Mouse (Mus musculus): ENCODE results near the gene 4930595D18Rik. TPM values are rescaled to one million over a fixed set of nuclear protein-coding genes. Genes with fewer than 3 reads are reported as not detected.

4930595D18Rik gene
- polyA plus RNA-seq, 1 experiment from 2014 or later, result not detected

DNA sequence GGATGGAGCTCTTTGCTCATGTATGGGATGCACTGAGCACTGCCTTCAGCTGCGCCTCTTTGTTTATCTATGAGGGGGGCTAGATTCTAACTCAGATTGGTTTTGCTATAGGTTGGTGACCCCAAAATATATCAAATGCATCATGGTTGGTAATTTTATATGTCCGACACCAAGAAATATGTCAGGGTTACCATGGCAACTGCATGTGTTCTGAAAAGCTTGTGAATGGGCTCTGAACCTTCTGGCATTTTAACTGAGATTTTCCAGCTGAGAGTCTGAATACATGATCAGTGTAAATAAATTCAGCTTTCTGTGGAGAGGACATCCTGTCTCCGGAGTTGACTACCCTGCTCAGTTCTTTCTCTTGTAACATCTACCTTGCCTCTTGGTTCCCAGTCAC is 19.7 kb upstream of the 4930595D18Rik start:
- Histone ChIP-seq H3K4me3 (ENCODE audit: low read depth, low read length) (no peak overlapping the region), H3K4me2 (ENCODE audit: low read depth, low read length) (no peak overlapping the region), H3K9ac (ENCODE audit: low read depth, low read length) (no peak overlapping the region), H3K36me3 (ENCODE audit: control insufficient read depth, insufficient read depth, low read length) (no peaks in the 10 kb centered on the region), H3K4me1 (ENCODE audit: control insufficient read depth, insufficient read depth, low read length) (peaks cover 6% of the 10 kb centered on the region; the same call in 1 of the 2 replicates), H3K27ac (replicated peaks; ENCODE audit: low read depth, low read length) (no peak overlapping the region), H3K27me3 (replicated peaks; ENCODE audit: control insufficient read depth, insufficient read depth, low read length) (no peaks in the 10 kb centered on the region), H3K9me3 (ENCODE audit: control insufficient read depth, low read length) (no peaks in the 10 kb centered on the region)
- no peak for ATAC-seq (ENCODE audit: low read depth)
- 71% methylated on average over 3 of the region's 3 CpGs for WGBS
- DNase-seq (ENCODE audit: low spot score), result peak; percentile 32

DNA sequence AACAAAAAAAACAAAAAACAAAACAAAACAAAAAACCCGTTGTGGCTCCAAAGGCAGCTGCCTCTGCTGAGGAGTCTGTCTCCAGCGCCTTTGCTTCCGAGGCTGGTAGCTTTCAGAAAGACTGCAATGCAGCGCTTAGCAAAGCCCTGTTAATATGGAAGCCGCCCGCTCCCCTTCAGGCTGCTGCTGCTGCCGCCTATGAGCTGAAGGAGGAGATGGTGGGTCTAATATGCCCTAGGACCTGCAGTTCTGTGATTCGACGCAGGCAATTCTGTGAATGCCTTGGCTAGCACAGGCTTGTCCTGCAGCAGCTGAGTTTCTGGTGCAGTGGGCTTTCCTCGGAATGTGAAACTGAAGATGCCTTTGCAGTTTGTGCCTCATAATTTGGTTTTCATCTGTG is 18.8 kb upstream of the 4930595D18Rik start:
- Histone ChIP-seq H3K4me3 (ENCODE audit: low read depth, low read length) (no peak overlapping the region), H3K27ac (replicated peaks; ENCODE audit: low read depth, low read length) (no peak overlapping the region), H3K9ac (ENCODE audit: low read depth, low read length) (no peak overlapping the region), H3K4me2 (ENCODE audit: low read depth, low read length) (no peak overlapping the region), H3K36me3 (ENCODE audit: control insufficient read depth, insufficient read depth, low read length) (no peaks in the 10 kb centered on the region), H3K9me3 (ENCODE audit: control insufficient read depth, low read length) (no peaks in the 10 kb centered on the region), H3K4me1 (ENCODE audit: control insufficient read depth, insufficient read depth, low read length) (peaks cover 6% of the 10 kb centered on the region; the same call in 1 of the 2 replicates), H3K27me3 (replicated peaks; ENCODE audit: control insufficient read depth, insufficient read depth, low read length) (no peaks in the 10 kb centered on the region)
- WGBS, result 67% methylated on average over 10 of the region's 10 CpGs
- DNase-seq (ENCODE audit: low spot score), result peak; percentile 40
- no peak for ATAC-seq (ENCODE audit: low read depth)

DNA sequence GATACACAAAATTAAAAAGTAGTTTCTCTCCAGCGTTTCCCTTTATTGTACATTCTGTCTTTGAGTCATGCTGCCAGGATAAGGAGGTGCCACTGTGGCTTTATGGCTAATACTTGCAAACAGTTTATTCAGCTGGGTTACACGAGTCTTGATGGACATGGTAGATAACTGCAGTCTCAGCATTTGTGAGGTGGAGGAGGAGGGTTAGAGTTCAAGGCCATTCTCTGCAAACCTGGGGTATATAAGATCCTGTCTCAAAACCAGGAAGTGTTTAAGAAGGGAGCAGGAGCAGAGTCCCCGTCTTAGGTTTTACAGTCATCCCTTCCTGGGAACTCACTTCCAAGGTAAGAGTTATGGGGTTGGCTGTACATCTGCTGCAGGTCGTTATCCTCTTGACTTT is 12.3 kb upstream of the 4930595D18Rik start:
- H3K4me1 ChIP-seq (ENCODE audit: control insufficient read depth, insufficient read depth, low read length), result peaks cover 17% of the 10 kb centered on the region
- no peak overlapping the region for H3K27ac ChIP-seq (replicated peaks; ENCODE audit: low read depth, low read length)
- DNase-seq (ENCODE audit: low spot score) (no peak), ATAC-seq (ENCODE audit: low read depth) (no peak)
- H3K36me3 ChIP-seq (ENCODE audit: control insufficient read depth, insufficient read depth, low read length), result no peaks in the 10 kb centered on the region
- no peak overlapping the region for H3K4me2 ChIP-seq (ENCODE audit: low read depth, low read length)
- H3K27me3 ChIP-seq (replicated peaks; ENCODE audit: control insufficient read depth, insufficient read depth, low read length), result no peaks in the 10 kb centered on the region
- H3K9ac ChIP-seq (ENCODE audit: low read depth, low read length), result no peak overlapping the region
- H3K9me3 ChIP-seq (ENCODE audit: control insufficient read depth, low read length), result no peaks in the 10 kb centered on the region
- 76% methylated on average over 4 of the region's 4 CpGs for WGBS
- H3K4me3 ChIP-seq (ENCODE audit: low read depth, low read length), result no peak overlapping the region

DNA sequence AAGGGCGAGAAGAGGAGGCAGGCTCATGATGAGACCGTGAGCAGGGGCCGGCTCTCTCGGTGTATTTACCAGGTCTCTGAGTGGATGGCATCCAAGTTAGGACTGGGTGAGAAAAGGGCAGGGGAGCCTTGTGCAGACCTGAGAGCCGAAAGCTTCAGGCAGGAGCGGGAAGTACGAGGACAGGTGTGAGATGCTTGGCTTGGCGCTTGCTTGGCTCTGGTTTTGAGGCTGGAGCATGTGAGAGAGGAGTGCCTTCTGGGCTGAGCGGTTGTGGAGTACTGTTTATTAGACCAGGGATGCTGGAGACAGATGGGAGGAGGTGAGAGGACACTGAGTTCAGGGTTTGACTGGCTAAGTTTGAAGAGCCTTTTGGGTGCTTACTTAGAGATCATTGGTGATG is 9.0 kb upstream of the 4930595D18Rik start:
- ATAC-seq (ENCODE audit: low read depth), result no peak
- H3K4me3 ChIP-seq (ENCODE audit: low read depth, low read length), result no peak overlapping the region
- peaks cover 17% of the 10 kb centered on the region for H3K4me1 ChIP-seq (ENCODE audit: control insufficient read depth, insufficient read depth, low read length)
- 79% methylated on average over 9 of the region's 9 CpGs for WGBS
- H3K4me2 ChIP-seq (ENCODE audit: low read depth, low read length), result no peak overlapping the region; the same call in 1 of the 2 replicates
- no peaks in the 10 kb centered on the region for H3K36me3 ChIP-seq (ENCODE audit: control insufficient read depth, insufficient read depth, low read length)
- no peak overlapping the region for H3K27ac ChIP-seq (replicated peaks; ENCODE audit: low read depth, low read length)
- DNase-seq (ENCODE audit: low spot score), result no peak
- no peaks in the 10 kb centered on the region for H3K27me3 ChIP-seq (replicated peaks; ENCODE audit: control insufficient read depth, insufficient read depth, low read length)
- H3K9ac ChIP-seq (ENCODE audit: low read depth, low read length), result no peak overlapping the region
- H3K9me3 ChIP-seq (ENCODE audit: control insufficient read depth, low read length), result no peaks in the 10 kb centered on the region

DNA sequence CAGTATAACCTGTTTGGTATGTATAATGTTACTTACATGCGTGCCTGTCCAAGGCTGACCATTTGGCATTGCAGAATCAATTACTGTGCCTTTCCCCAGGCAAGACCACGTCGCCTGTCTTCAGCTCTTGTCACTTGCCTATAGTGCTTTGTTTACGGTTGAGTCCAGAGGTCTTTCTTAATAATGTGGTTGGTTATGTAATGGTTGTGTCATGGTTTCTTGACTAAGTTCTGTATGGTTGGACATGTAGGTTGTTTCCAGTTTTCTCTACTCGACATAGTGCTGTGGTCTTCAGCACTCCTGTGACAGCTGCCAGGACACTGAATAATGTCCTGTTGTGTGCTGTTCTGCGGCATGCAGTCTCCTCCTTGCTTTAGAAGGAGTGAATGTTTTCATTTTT is 8.5 kb upstream of the 4930595D18Rik start:
- no peak overlapping the region for H3K4me3 ChIP-seq (ENCODE audit: low read depth, low read length)
- no peak overlapping the region for H3K27ac ChIP-seq (replicated peaks; ENCODE audit: low read depth, low read length)
- DNase-seq (ENCODE audit: low spot score), result no peak
- peaks cover 17% of the 10 kb centered on the region for H3K4me1 ChIP-seq (ENCODE audit: control insufficient read depth, insufficient read depth, low read length)
- no peak for ATAC-seq (ENCODE audit: low read depth)
- no peaks in the 10 kb centered on the region for H3K36me3 ChIP-seq (ENCODE audit: control insufficient read depth, insufficient read depth, low read length)
- 68% methylated on average over 6 of the region's 6 CpGs for WGBS
- no peaks in the 10 kb centered on the region for H3K9me3 ChIP-seq (ENCODE audit: control insufficient read depth, low read length)
- no peak overlapping the region for H3K9ac ChIP-seq (ENCODE audit: low read depth, low read length)
- H3K4me2 ChIP-seq (ENCODE audit: low read depth, low read length), result no peak overlapping the region
- no peaks in the 10 kb centered on the region for H3K27me3 ChIP-seq (replicated peaks; ENCODE audit: control insufficient read depth, insufficient read depth, low read length)

DNA sequence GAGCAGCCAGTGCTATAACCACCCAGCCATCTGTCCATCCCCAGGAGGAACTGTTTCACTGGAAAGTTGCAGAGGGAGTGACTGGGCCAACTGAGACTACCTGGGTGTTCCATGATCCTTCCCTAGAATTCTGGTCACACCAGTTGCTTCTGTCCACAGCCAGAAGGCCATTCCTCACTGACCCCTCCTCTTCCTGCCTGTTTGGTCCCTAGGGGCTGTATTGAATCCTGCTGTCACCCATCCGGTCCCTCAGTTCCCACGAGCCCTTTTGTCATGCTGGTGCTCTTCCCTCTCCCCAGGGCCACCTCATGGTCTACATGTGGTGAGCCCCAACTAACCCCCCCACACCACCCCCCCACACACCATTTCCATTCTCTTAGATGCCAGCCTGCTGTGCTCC is 6.6 kb upstream of the 4930595D18Rik start:
- Histone ChIP-seq H3K9me3 (ENCODE audit: control insufficient read depth, low read length) (no peaks in the 10 kb centered on the region), H3K9ac (ENCODE audit: low read depth, low read length) (no peak overlapping the region), H3K4me1 (ENCODE audit: control insufficient read depth, insufficient read depth, low read length) (peaks cover 17% of the 10 kb centered on the region), H3K4me2 (ENCODE audit: low read depth, low read length) (no peak overlapping the region), H3K4me3 (ENCODE audit: low read depth, low read length) (no peak overlapping the region), H3K27ac (replicated peaks; ENCODE audit: low read depth, low read length) (no peak overlapping the region), H3K36me3 (ENCODE audit: control insufficient read depth, insufficient read depth, low read length) (no peaks in the 10 kb centered on the region), H3K27me3 (replicated peaks; ENCODE audit: control insufficient read depth, insufficient read depth, low read length) (no peaks in the 10 kb centered on the region)
- DNase-seq (ENCODE audit: low spot score) (no peak), ATAC-seq (ENCODE audit: low read depth) (no peak)
- 67% methylated on average over 2 of the region's 2 CpGs for WGBS

DNA sequence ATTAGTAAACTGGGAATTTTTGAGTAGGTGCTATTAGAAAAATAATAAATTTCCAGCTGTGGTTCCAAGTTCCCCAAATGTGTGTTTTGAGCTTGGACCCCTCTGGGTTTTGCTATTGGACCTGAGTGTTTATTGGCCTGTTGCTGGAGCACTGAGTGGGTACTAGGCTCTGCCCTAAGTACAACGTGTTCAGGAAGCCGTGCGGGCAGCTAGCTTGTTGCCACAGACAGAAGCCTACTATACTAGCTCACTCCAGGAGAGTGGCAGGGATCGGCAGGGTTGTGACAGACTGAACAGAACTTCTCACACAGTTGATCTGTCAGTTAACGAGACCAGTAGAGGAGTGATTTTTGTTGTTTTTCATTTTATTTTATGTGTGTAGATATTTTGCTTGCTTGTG is 6.1 kb upstream of the 4930595D18Rik start:
- peaks cover 17% of the 10 kb centered on the region for H3K4me1 ChIP-seq (ENCODE audit: control insufficient read depth, insufficient read depth, low read length)
- no peak overlapping the region for H3K9ac ChIP-seq (ENCODE audit: low read depth, low read length)
- ATAC-seq (ENCODE audit: low read depth), result no peak
- no peaks in the 10 kb centered on the region for H3K36me3 ChIP-seq (ENCODE audit: control insufficient read depth, insufficient read depth, low read length)
- no peak overlapping the region for H3K4me2 ChIP-seq (ENCODE audit: low read depth, low read length)
- no peaks in the 10 kb centered on the region for H3K27me3 ChIP-seq (replicated peaks; ENCODE audit: control insufficient read depth, insufficient read depth, low read length)
- WGBS, result 80% methylated on average over 5 of the region's 5 CpGs
- DNase-seq (ENCODE audit: low spot score), result no peak
- H3K27ac ChIP-seq (replicated peaks; ENCODE audit: low read depth, low read length), result no peak overlapping the region
- H3K9me3 ChIP-seq (ENCODE audit: control insufficient read depth, low read length), result no peaks in the 10 kb centered on the region
- no peak overlapping the region for H3K4me3 ChIP-seq (ENCODE audit: low read depth, low read length)

DNA sequence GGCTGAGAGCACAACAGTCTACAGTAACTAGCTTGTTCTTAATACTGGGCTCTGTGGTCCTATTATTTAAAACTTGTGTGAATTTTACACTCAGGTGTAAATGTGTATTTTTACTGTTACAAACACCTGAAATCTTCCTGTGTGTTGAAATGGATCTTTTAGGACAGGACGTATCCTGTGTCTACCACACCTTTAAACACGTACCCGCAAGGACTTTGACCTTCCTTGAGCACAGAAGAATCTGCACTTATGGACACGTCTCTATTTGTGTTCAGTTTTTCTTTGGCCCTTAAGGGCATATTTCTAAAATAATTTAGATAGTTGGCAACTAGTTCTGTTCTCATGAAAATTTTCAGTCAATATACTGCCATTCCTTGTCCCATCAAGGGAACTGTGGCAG is 4.0 kb upstream of the 4930595D18Rik start:
- Histone ChIP-seq H3K27me3 (replicated peaks; ENCODE audit: control insufficient read depth, insufficient read depth, low read length) (no peaks in the 10 kb centered on the region), H3K9me3 (ENCODE audit: control insufficient read depth, low read length) (no peaks in the 10 kb centered on the region), H3K4me1 (ENCODE audit: control insufficient read depth, insufficient read depth, low read length) (peaks cover 9% of the 10 kb centered on the region), H3K27ac (replicated peaks; ENCODE audit: low read depth, low read length) (no peak overlapping the region), H3K4me2 (ENCODE audit: low read depth, low read length) (no peak overlapping the region), H3K36me3 (ENCODE audit: control insufficient read depth, insufficient read depth, low read length) (no peaks in the 10 kb centered on the region), H3K9ac (ENCODE audit: low read depth, low read length) (no peak overlapping the region), H3K4me3 (ENCODE audit: low read depth, low read length) (no peak overlapping the region)
- DNase-seq (ENCODE audit: low spot score) (no peak), ATAC-seq (ENCODE audit: low read depth) (no peak)
- 90% methylated on average over 4 of the region's 4 CpGs for WGBS

DNA sequence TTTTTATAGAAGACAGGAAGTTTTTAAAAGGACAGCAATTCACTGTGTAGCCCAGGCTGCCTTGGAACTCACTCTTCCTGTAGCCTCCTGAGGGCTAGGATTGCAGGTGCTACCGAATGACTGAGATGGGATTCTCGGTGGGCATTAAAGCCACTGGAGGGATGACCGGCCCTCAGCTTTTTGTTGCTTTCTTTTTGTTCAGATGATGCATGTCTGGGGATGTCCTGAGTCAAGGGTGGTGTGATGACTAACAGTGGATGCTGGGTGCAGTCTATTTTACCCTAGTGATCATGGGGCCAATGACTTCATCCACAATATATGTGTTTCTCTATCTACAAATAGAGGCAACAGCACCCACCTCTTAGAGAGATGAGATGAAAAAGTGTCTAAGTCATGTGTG is 2.7 kb upstream of the 4930595D18Rik start:
- DNase-seq (ENCODE audit: low spot score) (no peak), ATAC-seq (ENCODE audit: low read depth) (no peak)
- 90% methylated on average over 3 of the region's 3 CpGs for WGBS
- no peak overlapping the region for H3K27ac ChIP-seq (replicated peaks; ENCODE audit: low read depth, low read length)
- H3K4me1 ChIP-seq (ENCODE audit: control insufficient read depth, insufficient read depth, low read length), result no peaks in the 10 kb centered on the region
- no peak overlapping the region for H3K4me2 ChIP-seq (ENCODE audit: low read depth, low read length)
- H3K9ac ChIP-seq (ENCODE audit: low read depth, low read length), result no peak overlapping the region
- no peaks in the 10 kb centered on the region for H3K36me3 ChIP-seq (ENCODE audit: control insufficient read depth, insufficient read depth, low read length)
- no peak overlapping the region for H3K4me3 ChIP-seq (ENCODE audit: low read depth, low read length)
- no peaks in the 10 kb centered on the region for H3K9me3 ChIP-seq (ENCODE audit: control insufficient read depth, low read length)
- H3K27me3 ChIP-seq (replicated peaks; ENCODE audit: control insufficient read depth, insufficient read depth, low read length), result no peaks in the 10 kb centered on the region
